Mouse (Mus musculus): ENCODE data around the gene Hif1an. TPM values are rescaled to one million over a fixed set of nuclear protein-coding genes. Genes with fewer than 3 reads are reported as not detected.

Gene Hif1an
- total and polyA plus RNA-seq, 3 experiments: 8.3 to 29.2 (median 12.9) TPM

GRCm38 (mm10) chr19:44582103-44582502, 19.5 kb downstream of the Hif1an start:
- H3K4me2 ChIP-seq (ENCODE audit: insufficient read depth, low read depth, poor library complexity, severe bottlenecking): no peak overlapping the region
- no peaks in the 10 kb centered on the region for H3K79me2 ChIP-seq (replicated peaks; ENCODE audit: control insufficient read depth, extremely low read depth, insufficient read depth, poor library complexity, severe bottlenecking)
- TF ChIP-seq RAD21 (IDR thresholded peaks at IDR 0.05; ENCODE audit: low read depth, low read length): no peak
- no peak for TF ChIP-seq BHLHE40 (IDR thresholded peaks at IDR 0.05; ENCODE audit: low read depth, low read length)
- no peak for TF ChIP-seq CTCF (conservative IDR thresholded peaks at IDR 0.05 in 1 of 2, IDR thresholded peaks at IDR 0.05 in 1 of 2; ENCODE audit: low read depth in 2 of 2, low read length in 2 of 2)
- no peak for TF ChIP-seq E2F4 (IDR thresholded peaks at IDR 0.05; ENCODE audit: insufficient replicate concordance, low read depth, low read length)
- no peak for TF ChIP-seq POLR2AphosphoS2 (IDR thresholded peaks at IDR 0.05; ENCODE audit: low read depth, low read length)
- TF ChIP-seq PAX5 (IDR thresholded peaks at IDR 0.05; ENCODE audit: low read length): no peak
- no peak for TF ChIP-seq ZMIZ1 (IDR thresholded peaks at IDR 0.05; ENCODE audit: low read depth, low read length)
- TF ChIP-seq MAZ (IDR thresholded peaks at IDR 0.05; ENCODE audit: low read depth, low read length): no peak
- TF ChIP-seq ETS1 (conservative IDR thresholded peaks at IDR 0.05; ENCODE audit: low read depth, low read length): no peak
- TF ChIP-seq HCFC1 (IDR thresholded peaks at IDR 0.05; ENCODE audit: low read depth, low read length): no peak
- no peak for TF ChIP-seq ZNF384 (IDR thresholded peaks at IDR 0.05; ENCODE audit: low read depth, low read length)
- TF ChIP-seq NRF1 (IDR thresholded peaks at IDR 0.05; ENCODE audit: low read depth, low read length): no peak
- TF ChIP-seq ZKSCAN1 (IDR thresholded peaks at IDR 0.05; ENCODE audit: borderline replicate concordance, low read depth, low read length): no peak
- TF ChIP-seq KAT2A (IDR thresholded peaks at IDR 0.05; ENCODE audit: insufficient replicate concordance, low read length): no peak
- no peak for TF ChIP-seq MAFK (IDR thresholded peaks at IDR 0.05; ENCODE audit: insufficient replicate concordance, low read length)
- no peak for TF ChIP-seq CHD1 (IDR thresholded peaks at IDR 0.05; ENCODE audit: low read depth, low read length)
- no peak for TF ChIP-seq MAX (IDR thresholded peaks at IDR 0.05; ENCODE audit: low read length)
- no peak for TF ChIP-seq NELFE (IDR thresholded peaks at IDR 0.05; ENCODE audit: low read depth, low read length)
- TF ChIP-seq MXI1 (IDR thresholded peaks at IDR 0.05; ENCODE audit: low read depth, low read length): no peak; the same call in 1 of the 2 replicates
- peak; percentile 80; the same call in 1 of the 2 replicates for TF ChIP-seq IRF4 (IDR thresholded peaks at IDR 0.05; ENCODE audit: low read depth, low read length)
- 0 out of 2 replicates have a peak, but pooled peaks have one; percentile 4 for TF ChIP-seq JUND (conservative IDR thresholded peaks at IDR 0.05; ENCODE audit: low read depth, low read length)
- TF ChIP-seq CHD2 (IDR thresholded peaks at IDR 0.05; ENCODE audit: low read length): no peak
- peak; percentile 40; the same call in 1 of the 2 replicates for TF ChIP-seq JUN (IDR thresholded peaks at IDR 0.05; ENCODE audit: insufficient read depth, low read depth, low read length)
- TF ChIP-seq TBP (conservative IDR thresholded peaks at IDR 0.05; ENCODE audit: low read depth, low read length): no peak
- TF ChIP-seq USF2 (conservative IDR thresholded peaks at IDR 0.05; ENCODE audit: low read depth, low read length): no peak
- no peak; the same call in 1 of the 2 replicates for TF ChIP-seq SIN3A (IDR thresholded peaks at IDR 0.05; ENCODE audit: low read length)
- TF ChIP-seq USF1 (IDR thresholded peaks at IDR 0.05; ENCODE audit: low read depth, low read length): no peak
- no peak for TF ChIP-seq TCF12 (IDR thresholded peaks at IDR 0.05; ENCODE audit: low read depth, low read length)
- TF ChIP-seq GABPA (IDR thresholded peaks at IDR 0.05; ENCODE audit: insufficient replicate concordance, low read depth, low read length): no peak
- no peak for TF ChIP-seq ZC3H11A (IDR thresholded peaks at IDR 0.05; ENCODE audit: low read depth, low read length)
- peak; percentile 59; the same call in 1 of the 2 replicates for TF ChIP-seq MEF2A (IDR thresholded peaks at IDR 0.05; ENCODE audit: borderline replicate concordance, low read depth, low read length)
- H3K4me1 ChIP-seq (ENCODE audit: control insufficient read depth in 1 of 2, insufficient read depth in 2 of 2): peaks cover 5 to 20% of the 10 kb centered on the region in 2 experiments
- H3K27me3 ChIP-seq (replicated peaks): peaks cover 2% of the 10 kb centered on the region
- H3K27ac ChIP-seq (ENCODE audit: insufficient read depth, low read depth): no peak overlapping the region
- no peaks in the 10 kb centered on the region for H3K9me3 ChIP-seq (replicated peaks; ENCODE audit: low read length)
- dilution Hi-C loops (cut with MboI; ENCODE audit: extremely low pct_ligation_motif_present, extremely low pct_unique_long_range_greater_than_20kb, low sequenced_read_pairs) (no loop called here), in situ Hi-C loops (cut with MboI; ENCODE audit: low pct_ligation_motif_present, low pct_unique_long_range_greater_than_20kb, low sequenced_read_pairs) (loop anchor here (5.0 to 25.0 kb wide), 2 partner anchors 310 to 455 kb away; partner anchors contain the start of genes Pdzd7 and Sfxn3)
- no peak overlapping the region for H3K9ac ChIP-seq (ENCODE audit: insufficient read depth, low read depth)
- DNase-seq (ENCODE audit: extremely low read depth): no peak
- H3K4me3 ChIP-seq (replicated peaks in 1 of 3; ENCODE audit: low read depth in 2 of 3, low read length in 2 of 3, poor library complexity in 1 of 3): no peak overlapping the region
- peaks cover 4 to 24% of the 10 kb centered on the region in 2 experiments for H3K36me3 ChIP-seq (replicated peaks in 1 of 2; ENCODE audit: control insufficient read depth in 1 of 2, insufficient read depth in 1 of 2, low read length in 1 of 2)

Data from CH12.LX (cell line).